Comparison of ENCODE assay signal across 21 mouse cellular contexts in genomic region chr6:125597716-125598115, GRCm38 (mm10). TPM values are rescaled to one million over a fixed set of nuclear protein-coding genes. Genes with fewer than 3 reads are reported as not detected.
DNase-seq lines count a peak whose midpoint lies in the region; ATAC-seq lines count a peak whose summit lies in the region.
"Had no signal": no experiment of that assay in that cellular context is flagged by ENCODE, and none has a peak within 500 bp of the region (broad histone marks: within the 10 kb centered on the region; RNA-seq: fewer than 3 reads in every experiment).

No protein-coding gene starts in this region.

- no peaks in the 10 kb centered on the region for H3K36me3 ChIP-seq in heart, embryonic 11.5 days (ENCODE audit: control insufficient read depth, insufficient read depth, low read length)
- H3K36me3 ChIP-seq: embryonic facial prominence, embryonic 13.5 days; heart, embryonic 13.5 days; hindbrain, embryonic 13.5 days had no signal

- H3K4me1 ChIP-seq in heart, embryonic 11.5 days (ENCODE audit: control insufficient read depth, insufficient read depth, low read length): no peaks in the 10 kb centered on the region
- H3K4me1 ChIP-seq: forebrain, embryonic 13.5 days; hindbrain, embryonic 13.5 days had no signal

- ATAC-seq in heart, embryonic 11.5 days (replicated peaks; ENCODE audit: insufficient number of reproducible peaks, low FRiP score, low TSS enrichment): no peak
- ATAC-seq: CD4-positive, CD25-positive, alpha-beta regulatory T cell, adult 4 months; forebrain, embryonic 13.5 days; forebrain, postnatal 0 days; hindbrain, postnatal 0 days; inflammation-experienced regulatory T-cells, adult 6 months; intestine, embryonic 16.5 days had no signal

- intact Hi-C loops in left cerebral cortex, postnatal 4 days (cut with DNase I): no loop called here
- intact Hi-C loops in left cerebral cortex, postnatal 10 days (cut with DNase I): loop anchor here (5.0 kb wide), 1 partner anchor 100 kb away; no protein-coding TSS in a partner anchor

- no peak overlapping the region for H3K4me2 ChIP-seq in heart, embryonic 11.5 days
- H3K4me2 ChIP-seq: embryonic facial prominence, embryonic 13.5 days; forebrain, embryonic 13.5 days; heart, embryonic 13.5 days; hindbrain, embryonic 13.5 days had no signal

- H3K27me3 ChIP-seq in heart, embryonic 11.5 days (ENCODE audit: control insufficient read depth, insufficient read depth, low read length): peaks cover 4% of the 10 kb centered on the region; the same call in 1 of the 2 replicates
- H3K27me3 ChIP-seq: embryonic facial prominence, embryonic 13.5 days had no signal

- H3K4me3 ChIP-seq in heart, embryonic 11.5 days (ENCODE audit: low read depth, low read length): no peak overlapping the region
- H3K4me3 ChIP-seq: embryonic facial prominence, embryonic 13.5 days; erythroblast, embryonic 14.5 days; forebrain, embryonic 13.5 days; heart, embryonic 13.5 days; hindbrain, embryonic 13.5 days had no signal

- 85% methylated on average over 4 of the region's 4 CpGs for WGBS in heart, embryonic 11.5 days (ENCODE audit: insufficient replicate concordance)

- H3K9me3 ChIP-seq in heart, embryonic 11.5 days (replicated peaks; ENCODE audit: control insufficient read depth, low read length): no peaks in the 10 kb centered on the region
- H3K9me3 ChIP-seq: embryonic facial prominence, embryonic 13.5 days; forebrain, embryonic 13.5 days; heart, embryonic 13.5 days; hindbrain, embryonic 13.5 days had no signal

- no peak overlapping the region for H3K9ac ChIP-seq in heart, embryonic 11.5 days (ENCODE audit: low read depth, low read length)
- H3K9ac ChIP-seq: embryonic facial prominence, embryonic 13.5 days; forebrain, embryonic 13.5 days; forebrain, postnatal 0 days; heart, embryonic 13.5 days; hindbrain, embryonic 13.5 days had no signal

- DNase-seq in heart, adult 11 months: peak; percentile 91
- peak; percentile 48 for DNase-seq in left cerebral cortex, postnatal 4 days
- no peak for DNase-seq in left cerebral cortex, postnatal 10 days (ENCODE audit: extremely low spot score in 1 of 2, low spot score in 2 of 2)
- peak; percentile 22 for DNase-seq in lung, postnatal 25 days (ENCODE audit: low spot score)
- no peak for DNase-seq in lung, adult 18-20 months
- DNase-seq: cerebellum, adult 11 months; cerebellum, adult 2 months; cerebellum, adult 9-11 months; cerebellum, postnatal 25 days; forebrain, postnatal 0 days; gastrocnemius, postnatal 25 days had no signal

- H3K27ac ChIP-seq in heart, embryonic 11.5 days (ENCODE audit: low read depth, low read length): no peak overlapping the region
- H3K27ac ChIP-seq: embryonic facial prominence, embryonic 13.5 days; forebrain, embryonic 13.5 days; heart, embryonic 13.5 days; hindbrain, embryonic 13.5 days; hindbrain, postnatal 0 days had no signal

RNA-seq across cellular contexts. Expression of gene Vwf, which starts 51.1 kb away (rescaled TPM):
- 31.2 and 32.2 TPM in 2 replicates for polyA plus RNA-seq in heart, embryonic 11.5 days (2014; fragmentation: Nextera tagmentation; extraction: Ambion mirVana)
- total RNA-seq in left cerebral cortex, postnatal 4 days (2021): 10 to 100 TPM; 24.1 to 28.2 TPM
- 10 to 100 TPM; 23.4 to 28.2 TPM for total RNA-seq in left cerebral cortex, postnatal 10 days (2021)
- polyA plus RNA-seq: CD4-positive, CD25-positive, alpha-beta regulatory T cell, adult 4 months had no signal

Comparison
In these comparisons a context has a peak if more than half of its experiments do, and no peak if none do; other contexts are left out.
1. DNase-seq: peak in heart, adult 11 months (single experiment), left cerebral cortex, postnatal 4 days (single experiment) and lung, postnatal 25 days (single experiment); none in left cerebral cortex, postnatal 10 days (0 of 2) and lung, adult 18-20 months (0 of 2).